ENCODE assay signal across 15 mouse cellular contexts in genomic region chr8:122554786-122555185, GRCm38 (mm10). TPM values are rescaled to one million over a fixed set of nuclear protein-coding genes. Genes with fewer than 3 reads are reported as not detected.
DNase-seq lines count a peak whose midpoint lies in the region; ATAC-seq and TF ChIP-seq lines count a peak whose summit lies in the region.
"Had no signal": no experiment of that assay in that cellular context is flagged by ENCODE, and none has a peak within 500 bp of the region (broad histone marks: within the 10 kb centered on the region; RNA-seq: fewer than 3 reads in every experiment).

No protein-coding gene starts in this region.

- H3K27me3 ChIP-seq in forebrain, embryonic 15.5 days: peaks cover 20% of the 10 kb centered on the region
- H3K27me3 ChIP-seq in forebrain, embryonic 10.5 days (ENCODE audit: poor library complexity, severe bottlenecking): peaks cover 25% of the 10 kb centered on the region
- H3K27me3 ChIP-seq in midbrain, postnatal 0 days (ENCODE audit: insufficient read depth, low read length): peaks cover 14% of the 10 kb centered on the region; the same call in 1 of the 2 replicates
- H3K27me3 ChIP-seq in midbrain, embryonic 16.5 days (ENCODE audit: control insufficient read depth, insufficient read depth, low read depth, low read length): peaks cover 21% of the 10 kb centered on the region
- H3K27me3 ChIP-seq: heart, embryonic 13.5 days; limb, embryonic 15.5 days; Patski had no signal

- no peaks in the 10 kb centered on the region for H3K9me3 ChIP-seq in forebrain, embryonic 15.5 days
- H3K9me3 ChIP-seq in forebrain, embryonic 10.5 days: no peaks in the 10 kb centered on the region
- H3K9me3 ChIP-seq in midbrain, postnatal 0 days (ENCODE audit: low read length): no peaks in the 10 kb centered on the region
- no peaks in the 10 kb centered on the region for H3K9me3 ChIP-seq in midbrain, embryonic 16.5 days (replicated peaks; ENCODE audit: control insufficient read depth, low read length, poor library complexity, severe bottlenecking)
- H3K9me3 ChIP-seq: heart, embryonic 13.5 days; limb, embryonic 15.5 days had no signal

- no peak for TF ChIP-seq CTCF in midbrain, postnatal 0 days (IDR thresholded peaks at IDR 0.05)
- no peak for TF ChIP-seq CTCF in left cerebral cortex, adult 2 months (IDR thresholded peaks at IDR 0.05)

- H3K4me1 ChIP-seq in forebrain, embryonic 15.5 days: peaks cover 20% of the 10 kb centered on the region
- peaks cover 49% of the 10 kb centered on the region for H3K4me1 ChIP-seq in forebrain, embryonic 10.5 days
- H3K4me1 ChIP-seq in midbrain, postnatal 0 days (ENCODE audit: insufficient read depth, low read length): no peaks in the 10 kb centered on the region
- H3K4me1 ChIP-seq in midbrain, embryonic 16.5 days (ENCODE audit: control insufficient read depth, insufficient read depth, low read length): peaks cover 7% of the 10 kb centered on the region; the same call in 1 of the 2 replicates

- H3K4me2 ChIP-seq in forebrain, embryonic 15.5 days (replicated peaks): no peak overlapping the region
- H3K4me2 ChIP-seq in midbrain, postnatal 0 days (ENCODE audit: low read depth, low read length, poor library complexity, severe bottlenecking): no peak overlapping the region
- H3K4me2 ChIP-seq in midbrain, embryonic 16.5 days (ENCODE audit: low read length): no peak overlapping the region
- H3K4me2 ChIP-seq: heart, embryonic 13.5 days; limb, embryonic 15.5 days had no signal

- no peak for ATAC-seq in forebrain, embryonic 15.5 days (replicated peaks)
- ATAC-seq in midbrain, postnatal 0 days (ENCODE audit: low FRiP score): no peak
- no peak for ATAC-seq in midbrain, embryonic 16.5 days
- ATAC-seq: hindbrain, embryonic 16.5 days; Patski had no signal

- no peaks in the 10 kb centered on the region for H3K36me3 ChIP-seq in forebrain, embryonic 15.5 days
- no peaks in the 10 kb centered on the region for H3K36me3 ChIP-seq in forebrain, embryonic 10.5 days (replicated peaks)
- no peaks in the 10 kb centered on the region for H3K36me3 ChIP-seq in midbrain, postnatal 0 days (ENCODE audit: insufficient read depth, low read length)
- H3K36me3 ChIP-seq in midbrain, embryonic 16.5 days (ENCODE audit: control insufficient read depth, insufficient read depth, low read length): no peaks in the 10 kb centered on the region
- H3K36me3 ChIP-seq: heart, embryonic 13.5 days; limb, embryonic 15.5 days had no signal

- intact Hi-C loops in left cerebral cortex, adult 2 months (cut with DNase I): no loop called here

- no peak for DNase-seq in forebrain, embryonic 10.5 days (ENCODE audit: extremely low spot score, low spot score)
- peak; percentile 42 for DNase-seq in midbrain, postnatal 0 days (ENCODE audit: low spot score)
- DNase-seq in left cerebral cortex, adult 2 months (ENCODE audit: extremely low spot score in 1 of 2, low spot score in 2 of 2): peak; percentile 57 to 62
- DNase-seq in telencephalon, adult 2 months (ENCODE audit: low read depth, low spot score): peak; percentile 91
- no peak for DNase-seq in ovary, adult 18-20 months (ENCODE audit: low spot score)
- DNase-seq in urinary bladder, postnatal 25 days (ENCODE audit: low spot score): no peak
- DNase-seq: kidney, postnatal 36 days; retina, postnatal 1 day had no signal

- peak overlapping the region; percentile 42; the same call in 1 of the 2 replicates for H3K27ac ChIP-seq in forebrain, embryonic 15.5 days (replicated peaks)
- no peak overlapping the region for H3K27ac ChIP-seq in forebrain, embryonic 10.5 days
- no peak overlapping the region for H3K27ac ChIP-seq in midbrain, postnatal 0 days (ENCODE audit: low read depth, low read length)
- H3K27ac ChIP-seq in midbrain, embryonic 16.5 days (ENCODE audit: low read length): no peak overlapping the region
- H3K27ac ChIP-seq in left cerebral cortex, adult 2 months: peak overlapping the region; percentile 55; the same call in 1 of the 2 replicates
- H3K27ac ChIP-seq: heart, embryonic 13.5 days had no signal

- H3K4me3 ChIP-seq in forebrain, embryonic 15.5 days: no peak overlapping the region
- no peak overlapping the region for H3K4me3 ChIP-seq in forebrain, embryonic 10.5 days
- H3K4me3 ChIP-seq in midbrain, postnatal 0 days (ENCODE audit: low read depth, low read length): no peak overlapping the region
- no peak overlapping the region for H3K4me3 ChIP-seq in midbrain, embryonic 16.5 days (ENCODE audit: low read depth, low read length)
- H3K4me3 ChIP-seq in left cerebral cortex, adult 2 months: no peak overlapping the region
- H3K4me3 ChIP-seq: erythroblast, embryonic 14.5 days; heart, embryonic 13.5 days; limb, embryonic 15.5 days had no signal

- no peak overlapping the region for H3K9ac ChIP-seq in forebrain, embryonic 15.5 days (replicated peaks)
- no peak overlapping the region for H3K9ac ChIP-seq in midbrain, postnatal 0 days (replicated peaks; ENCODE audit: low read length, poor library complexity, severe bottlenecking)
- H3K9ac ChIP-seq in midbrain, embryonic 16.5 days (ENCODE audit: low read depth, low read length): no peak overlapping the region
- H3K9ac ChIP-seq: heart, embryonic 13.5 days; limb, embryonic 15.5 days had no signal

- WGBS in forebrain, embryonic 15.5 days: 67% methylated on average over 6 of the region's 6 CpGs
- 89% methylated on average over 6 of the region's 6 CpGs for WGBS in forebrain, embryonic 10.5 days
- 68% methylated on average over 6 of the region's 6 CpGs for WGBS in midbrain, postnatal 0 days
- 78% methylated on average over 6 of the region's 6 CpGs for WGBS in midbrain, embryonic 16.5 days

RNA-seq across cellular contexts. Expression of gene Piezo1, which starts 3.7 kb away (rescaled TPM):
- polyA plus RNA-seq in forebrain, embryonic 15.5 days (2015; fragmentation: Nextera tagmentation; extraction: Ambion mirVana): 2.1 and 2.6 TPM in 2 replicates
- 6.1 and 8.8 TPM in 2 replicates for polyA plus RNA-seq in forebrain, embryonic 10.5 days (2016; fragmentation: Nextera tagmentation; extraction: Ambion mirVana)
- 10.8 and 14.2 TPM in 2 replicates for total RNA-seq in midbrain, postnatal 0 days (2014; rRNA removed)
- 1.3 and 1.8 TPM in 2 replicates for polyA plus RNA-seq in midbrain, postnatal 0 days (2015; fragmentation: Nextera tagmentation; extraction: Ambion mirVana)
- polyA plus RNA-seq in midbrain, embryonic 16.5 days (2015; fragmentation: Nextera tagmentation; extraction: Ambion mirVana): 1.8 and 2.0 TPM in 2 replicates
- 1 to 10 TPM; 6.8 to 7.7 TPM for total RNA-seq in left cerebral cortex, adult 2 months (2021)

RNA-seq across cellular contexts. Expression of gene Cdt1, which starts 13.0 kb away (rescaled TPM):
- polyA plus RNA-seq in forebrain, embryonic 15.5 days (2015; fragmentation: Nextera tagmentation; extraction: Ambion mirVana): 14.6 and 16.3 TPM in 2 replicates
- 73.2 and 79.8 TPM in 2 replicates for polyA plus RNA-seq in forebrain, embryonic 10.5 days (2016; fragmentation: Nextera tagmentation; extraction: Ambion mirVana)
- total RNA-seq in midbrain, postnatal 0 days (2014; rRNA removed): 9.2 and 15.6 TPM in 2 replicates
- 6.4 TPM in 2 replicates for polyA plus RNA-seq in midbrain, postnatal 0 days (2015; fragmentation: Nextera tagmentation; extraction: Ambion mirVana)
- 5.7 and 6.2 TPM in 2 replicates for polyA plus RNA-seq in midbrain, embryonic 16.5 days (2015; fragmentation: Nextera tagmentation; extraction: Ambion mirVana)
- 1 to 10 TPM; 2.5 to 5.0 TPM for total RNA-seq in left cerebral cortex, adult 2 months (2021)

RNA-seq across cellular contexts. Expression of gene Aprt, which starts 21.9 kb away (rescaled TPM):
- 187 TPM in 2 replicates for polyA plus RNA-seq in forebrain, embryonic 15.5 days (2015; fragmentation: Nextera tagmentation; extraction: Ambion mirVana)
- polyA plus RNA-seq in forebrain, embryonic 10.5 days (2016; fragmentation: Nextera tagmentation; extraction: Ambion mirVana): 313 and 321 TPM in 2 replicates
- 83.9 and 97.2 TPM in 2 replicates for total RNA-seq in midbrain, postnatal 0 days (2014; rRNA removed)
- 157 and 170 TPM in 2 replicates for polyA plus RNA-seq in midbrain, postnatal 0 days (2015; fragmentation: Nextera tagmentation; extraction: Ambion mirVana)
- polyA plus RNA-seq in midbrain, embryonic 16.5 days (2015; fragmentation: Nextera tagmentation; extraction: Ambion mirVana): 156 and 157 TPM in 2 replicates
- 10 to 100 TPM; 52.8 to 56.0 TPM for total RNA-seq in left cerebral cortex, adult 2 months (2021)

RNA-seq across cellular contexts. Expression of gene Galns, which starts 56.5 kb away (rescaled TPM):
- polyA plus RNA-seq in forebrain, embryonic 15.5 days (2015; fragmentation: Nextera tagmentation; extraction: Ambion mirVana): 4.4 and 4.5 TPM in 2 replicates
- 4.6 and 5.5 TPM in 2 replicates for polyA plus RNA-seq in forebrain, embryonic 10.5 days (2016; fragmentation: Nextera tagmentation; extraction: Ambion mirVana)
- 12.1 and 14.6 TPM in 2 replicates for total RNA-seq in midbrain, postnatal 0 days (2014; rRNA removed)
- polyA plus RNA-seq in midbrain, postnatal 0 days (2015; fragmentation: Nextera tagmentation; extraction: Ambion mirVana): 10.9 and 12.7 TPM in 2 replicates
- 8.4 and 8.9 TPM in 2 replicates for polyA plus RNA-seq in midbrain, embryonic 16.5 days (2015; fragmentation: Nextera tagmentation; extraction: Ambion mirVana)
- total RNA-seq in left cerebral cortex, adult 2 months (2021): 1 to 10 TPM; 8.1 to 8.3 TPM

RNA-seq across cellular contexts. Expression of gene Trappc2l, which starts 56.7 kb away (rescaled TPM):
- 80.4 and 87.9 TPM in 2 replicates for polyA plus RNA-seq in forebrain, embryonic 15.5 days (2015; fragmentation: Nextera tagmentation; extraction: Ambion mirVana)
- 41.0 and 44.1 TPM in 2 replicates for polyA plus RNA-seq in forebrain, embryonic 10.5 days (2016; fragmentation: Nextera tagmentation; extraction: Ambion mirVana)
- total RNA-seq in midbrain, postnatal 0 days (2014; rRNA removed): 14.1 and 23.2 TPM in 2 replicates
- polyA plus RNA-seq in midbrain, postnatal 0 days (2015; fragmentation: Nextera tagmentation; extraction: Ambion mirVana): 135 and 138 TPM in 2 replicates
- 93.8 and 101 TPM in 2 replicates for polyA plus RNA-seq in midbrain, embryonic 16.5 days (2015; fragmentation: Nextera tagmentation; extraction: Ambion mirVana)
- total RNA-seq in left cerebral cortex, adult 2 months (2021): 10 to 100 TPM; 69.8 to 80.3 TPM

Comparison
In these comparisons a context has a peak if more than half of its experiments do, and no peak if none do; other contexts are left out.
1. H3K27ac ChIP-seq: peak in forebrain, embryonic 15.5 days (single experiment) and left cerebral cortex, adult 2 months (single experiment); none in forebrain, embryonic 10.5 days (single experiment), midbrain, postnatal 0 days (single experiment) and midbrain, embryonic 16.5 days (single experiment).
2. DNase-seq: peak in midbrain, postnatal 0 days (single experiment), left cerebral cortex, adult 2 months (2 of 2) and telencephalon, adult 2 months (single experiment); none in forebrain, embryonic 10.5 days (single experiment), ovary, adult 18-20 months (single experiment) and urinary bladder, postnatal 25 days (single experiment).